Mouse (Mus musculus) urinary bladder, postnatal 14 days (tissue): ENCODE results near the gene Rufy3.

Experiments used
- DNase-seq: peaks from one replicate; pipeline ENCODE4 v3.0.0; 2021; ENCODE audit warnings: low spot score

Rufy3 gene

GRCm38 (mm10) chr5:88629125-88629524 is 64.3 kb downstream of the Rufy3 start:
- no peak for DNase-seq

- no peak for DNase-seq
Measured at GRCm38 (mm10) chr5:88629987-88630386, 65.1 kb downstream of the Rufy3 start.

- DNase-seq, result peak; percentile 26
Measured at GRCm38 (mm10) chr5:88630883-88631282, 66.0 kb downstream of the Rufy3 start.

- no peak for DNase-seq
Measured at GRCm38 (mm10) chr5:88631545-88631944, 66.7 kb downstream of the Rufy3 start.

- no peak for DNase-seq
Measured at GRCm38 (mm10) chr5:88632463-88632862, 67.6 kb downstream of the Rufy3 start.

GRCm38 (mm10) chr5:88634076-88634475 is 69.2 kb downstream of the Rufy3 start:
- no peak for DNase-seq

GRCm38 (mm10) chr5:88642786-88643185 is 77.9 kb downstream of the Rufy3 start:
- DNase-seq, result no peak

- DNase-seq, result peak; percentile 47
Measured at GRCm38 (mm10) chr5:88643491-88643890, 78.7 kb downstream of the Rufy3 start.

GRCm38 (mm10) chr5:88644901-88645300 is 80.1 kb downstream of the Rufy3 start:
- DNase-seq, result no peak

- DNase-seq, result no peak
Measured at GRCm38 (mm10) chr5:88645405-88645804, 80.6 kb downstream of the Rufy3 start.

- DNase-seq, result no peak
Measured at GRCm38 (mm10) chr5:88649250-88650173, 84.7 kb downstream of the Rufy3 start.

- no peak for DNase-seq
Measured at GRCm38 (mm10) chr5:88652589-88652988, 87.7 kb downstream of the Rufy3 start.

- no peak for DNase-seq
Measured at GRCm38 (mm10) chr5:88657868-88658267, 93.0 kb downstream of the Rufy3 start.

- no peak for DNase-seq
Measured at GRCm38 (mm10) chr5:88663151-88663550, 98.3 kb downstream of the Rufy3 start.

- DNase-seq, result no peak
Measured at GRCm38 (mm10) chr5:88663875-88664274, 99.0 kb downstream of the Rufy3 start.

GRCm38 (mm10) chr5:88674703-88675442 is 110.0 kb downstream of the Rufy3 start:
- no peak for DNase-seq

GRCm38 (mm10) chr5:88675443-88676387 is 110.9 kb downstream of the Rufy3 start, which contains the start of gene Grsf1:
Gene Grsf1 (minus strand): TSS chr5:88676171.
- peak; percentile 93 for DNase-seq

- no peak for DNase-seq
Measured at GRCm38 (mm10) chr5:88678929-88679328, 114.1 kb downstream of the Rufy3 start.

GRCm38 (mm10) chr5:88679341-88679740 is 114.5 kb downstream of the Rufy3 start:
- DNase-seq, result no peak

GRCm38 (mm10) chr5:88680567-88680966 is 115.7 kb downstream of the Rufy3 start:
- no peak for DNase-seq

GRCm38 (mm10) chr5:88683706-88684105 is 118.9 kb downstream of the Rufy3 start:
- no peak for DNase-seq

GRCm38 (mm10) chr5:88684226-88684625 is 119.4 kb downstream of the Rufy3 start:
- DNase-seq, result no peak
